Mouse (Mus musculus) liver (tissue): ENCODE results near the gene Ackr4.

Experiments used
- DNase-seq: peaks from one replicate; pipeline ENCODE4 v3.0.0-alpha.2; 2020; ENCODE audit warnings: mixed read lengths

Ackr4 gene

DNA sequence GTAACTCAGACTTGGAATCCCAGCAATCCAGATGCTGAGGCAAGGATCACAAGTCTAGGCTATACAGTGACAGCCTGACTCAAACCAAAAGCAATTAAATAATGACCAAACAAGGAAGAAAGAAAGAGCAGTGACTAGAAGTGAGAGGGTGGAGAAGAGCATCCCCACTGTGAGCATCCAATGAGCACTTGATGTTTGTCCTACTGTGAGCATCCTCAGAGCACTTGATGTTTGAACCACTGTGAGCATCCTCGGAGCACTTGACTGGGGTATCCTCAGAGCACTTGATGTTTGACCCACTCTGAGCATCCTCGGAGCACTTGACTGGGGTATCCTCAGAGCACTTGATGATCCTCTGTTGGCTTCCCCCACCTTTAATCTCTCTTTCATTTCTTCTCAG lies 21.7 kb downstream of the Ackr4 start:
- no peak for DNase-seq

GRCm38 (mm10) chr9:104102901-104103300 lies 23.8 kb downstream of the Ackr4 start:
- no peak for DNase-seq

DNA sequence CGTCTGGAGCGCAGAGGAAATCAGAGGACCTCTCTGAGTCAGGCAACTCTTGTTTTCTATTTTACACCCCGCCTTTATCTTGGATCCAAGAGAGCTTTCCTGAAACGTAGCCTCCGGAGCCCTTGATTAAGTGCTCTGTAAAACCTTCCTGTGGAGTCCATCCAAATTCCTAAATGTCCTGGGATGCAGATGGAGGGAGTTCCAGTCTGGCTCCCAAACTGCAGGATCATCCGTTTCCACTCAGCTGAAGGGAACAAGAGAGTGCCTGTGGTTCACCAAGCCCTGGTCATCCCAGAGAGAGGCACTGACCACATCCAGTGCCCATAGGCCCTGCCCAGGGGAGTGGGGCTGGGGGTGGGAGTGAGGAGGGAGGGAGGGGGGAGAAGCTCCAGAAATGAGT lies 24.4 kb downstream of the Ackr4 start:
- no peak for DNase-seq

- no peak for DNase-seq
Observed at GRCm38 (mm10) chr9:104101458-104101857, 25.3 kb downstream of the Ackr4 start.

GRCm38 (mm10) chr9:104100822-104101221 lies 25.9 kb downstream of the Ackr4 start:
- no peak for DNase-seq

DNA sequence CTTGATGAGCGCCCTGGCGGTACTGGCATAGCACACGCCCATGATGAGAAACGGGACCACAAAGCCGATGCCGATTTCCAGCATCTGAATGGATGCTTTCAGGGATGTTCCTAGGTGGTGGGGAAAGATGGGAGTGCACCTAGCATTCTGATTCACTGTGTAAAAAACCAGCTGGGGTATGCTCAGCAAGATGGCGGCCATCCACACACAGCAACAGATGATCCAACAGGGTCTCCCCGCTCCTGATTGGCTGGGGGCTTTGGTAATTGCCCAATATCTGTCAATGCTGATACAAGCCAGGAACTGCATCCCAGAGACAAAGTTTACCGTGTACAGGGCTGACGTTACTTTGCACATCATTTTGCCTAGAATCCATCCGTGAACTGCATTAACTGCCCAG lies 27.7 kb downstream of the Ackr4 start:
- no peak for DNase-seq

DNA sequence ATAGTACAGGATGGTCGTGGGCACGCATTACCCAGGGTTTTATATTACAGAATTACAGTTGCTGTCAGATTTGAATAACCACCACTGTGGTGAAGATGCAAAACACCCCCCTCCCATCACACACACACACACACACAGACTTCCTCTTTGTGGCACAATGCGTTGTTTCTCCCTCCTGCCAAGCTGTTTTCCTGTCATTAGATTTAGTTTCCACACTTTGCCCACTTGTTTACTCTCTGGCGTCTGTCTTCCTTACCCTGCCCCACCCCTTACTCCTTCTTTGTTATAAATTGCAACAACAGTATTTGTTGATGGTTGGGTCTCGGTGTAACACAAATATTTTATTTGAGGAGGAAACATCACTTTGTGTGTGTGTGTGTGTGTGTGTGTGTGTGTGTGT lies 28.5 kb downstream of the Ackr4 start:
- DNase-seq = no peak

GRCm38 (mm10) chr9:104092945-104093344 lies 33.8 kb downstream of the Ackr4 start:
- DNase-seq = no peak

DNA sequence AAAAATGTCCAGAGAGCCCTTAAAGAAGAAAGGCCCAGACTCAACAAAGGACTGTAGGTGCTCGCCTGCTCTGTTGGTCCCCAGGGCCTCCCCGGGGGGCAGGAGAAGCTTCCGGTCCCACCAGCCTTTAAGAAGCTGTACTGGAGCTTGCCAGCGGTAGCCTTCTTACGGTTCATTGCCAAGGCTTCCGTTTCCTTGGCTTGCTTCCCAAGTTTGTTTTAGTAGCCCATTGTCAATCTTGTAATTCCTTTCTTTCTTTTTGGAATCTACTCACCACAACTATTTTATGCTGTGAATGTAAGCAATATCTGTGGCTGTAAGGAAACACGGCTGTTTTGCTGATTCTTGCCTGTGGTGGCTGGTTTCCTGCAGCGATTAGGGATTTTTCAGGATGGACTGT lies 38.2 kb downstream of the Ackr4 start:
- no peak for DNase-seq

DNA sequence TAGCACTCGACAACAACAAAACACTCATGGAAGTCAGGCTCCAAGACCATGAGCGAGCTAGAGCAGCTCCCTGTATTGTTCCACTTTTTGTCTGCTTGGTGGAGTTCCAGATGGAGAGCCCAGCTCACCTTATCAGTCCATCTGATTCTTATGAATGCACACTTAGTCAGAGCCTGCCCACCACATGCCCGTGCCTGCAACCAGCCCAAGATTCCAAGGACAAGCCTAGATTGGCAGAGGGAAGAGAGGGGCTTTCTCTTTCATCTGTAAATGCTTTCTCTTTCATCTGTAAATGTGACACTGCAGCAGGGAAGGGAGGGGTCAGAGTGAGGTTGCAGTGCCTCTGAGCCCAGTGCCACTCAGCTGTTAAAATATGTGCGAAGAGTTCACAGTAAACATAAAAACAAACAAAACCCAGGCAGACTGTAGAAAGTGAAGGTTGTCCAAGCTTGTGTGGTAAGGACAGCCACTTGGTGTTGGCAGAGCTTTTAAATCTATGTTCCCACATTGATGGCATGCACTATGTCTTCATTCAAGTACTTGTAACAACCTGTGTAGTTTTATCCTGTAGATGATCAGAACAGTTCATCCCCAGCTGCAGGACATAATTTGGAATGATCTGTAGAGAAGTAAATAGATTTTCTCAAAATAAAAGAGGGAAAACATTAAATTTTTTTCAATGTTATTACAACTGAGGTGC lies 40.9 kb downstream of the Ackr4 start:
- no peak for DNase-seq

DNA sequence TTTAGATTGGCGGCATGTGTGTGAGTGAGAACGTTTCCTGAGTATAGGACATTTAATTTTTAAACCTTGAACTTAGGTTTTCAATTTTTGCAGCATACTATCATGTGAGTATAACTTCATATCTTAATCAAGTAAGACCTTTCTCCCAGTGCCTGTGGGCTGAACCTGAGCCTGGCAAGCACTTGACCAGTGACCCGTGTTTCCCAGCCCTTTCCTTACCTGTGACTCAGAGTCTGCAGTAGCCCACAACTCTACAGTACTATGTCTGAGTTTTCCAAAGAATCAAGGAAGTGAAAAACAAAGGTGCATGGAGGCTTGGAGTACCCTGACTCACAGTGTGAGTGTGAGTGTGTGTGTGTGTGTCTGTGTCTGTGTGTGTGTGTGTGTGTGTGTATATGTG lies 46.7 kb downstream of the Ackr4 start:
- no peak for DNase-seq

DNA sequence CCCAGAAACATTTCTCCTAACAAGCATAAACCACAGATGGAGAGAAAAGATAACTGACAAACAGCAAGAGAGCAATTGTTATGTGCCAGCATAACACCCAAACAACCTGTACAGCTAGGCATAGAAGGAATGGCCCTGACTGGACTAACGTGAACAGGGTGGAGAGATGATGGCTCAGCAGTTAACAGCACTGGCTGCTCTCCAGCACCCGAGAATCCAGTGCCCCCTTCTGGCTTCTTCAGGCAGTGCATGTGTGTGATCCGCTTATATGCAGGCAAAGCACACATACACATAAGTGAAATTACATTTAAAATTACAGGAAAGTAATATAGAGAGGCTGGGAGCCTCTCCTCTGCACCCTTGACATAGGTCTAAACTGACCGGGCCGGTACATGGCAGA lies 47.4 kb downstream of the Ackr4 start:
- peak; percentile 61 for DNase-seq

DNA sequence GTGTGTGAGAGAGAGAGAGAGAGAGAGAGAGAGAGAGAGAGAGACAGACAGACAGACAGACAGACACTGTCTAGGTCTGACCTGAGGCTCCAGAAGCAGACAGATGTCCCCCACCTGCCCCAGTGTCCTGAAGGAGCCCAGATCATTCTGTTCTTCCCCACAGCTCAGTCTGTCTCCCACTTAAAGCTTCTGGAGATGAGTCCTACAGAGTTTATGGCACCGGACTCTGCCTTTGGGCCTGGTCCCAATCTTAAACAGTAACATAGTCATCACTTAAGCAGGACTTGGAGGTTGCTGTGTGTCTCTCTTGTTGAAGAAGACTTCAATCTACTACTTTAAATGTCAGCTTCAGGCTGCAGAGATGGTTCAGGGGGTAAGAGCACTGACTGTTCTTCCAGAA lies 48.0 kb downstream of the Ackr4 start:
- DNase-seq = no peak

DNA sequence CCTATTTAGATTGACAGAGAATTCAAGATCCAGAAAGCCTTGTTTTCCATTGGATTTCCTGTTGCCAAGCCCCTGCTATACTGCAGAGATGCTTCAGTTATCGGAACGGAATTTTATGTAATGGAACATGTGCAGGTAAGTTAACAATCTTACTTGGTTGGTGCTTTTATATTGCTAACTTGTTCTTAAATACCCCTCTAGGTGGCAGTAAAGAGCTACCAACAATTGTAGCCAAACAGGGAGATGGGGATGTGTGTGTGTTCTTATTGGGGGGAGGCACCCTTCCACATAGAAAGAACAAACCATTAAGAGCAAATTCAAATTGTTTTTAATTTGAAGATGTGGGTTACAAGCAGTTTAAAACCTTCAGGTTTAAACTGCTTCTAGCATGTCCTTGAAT lies 50.9 kb downstream of the Ackr4 start:
- DNase-seq = no peak

DNA sequence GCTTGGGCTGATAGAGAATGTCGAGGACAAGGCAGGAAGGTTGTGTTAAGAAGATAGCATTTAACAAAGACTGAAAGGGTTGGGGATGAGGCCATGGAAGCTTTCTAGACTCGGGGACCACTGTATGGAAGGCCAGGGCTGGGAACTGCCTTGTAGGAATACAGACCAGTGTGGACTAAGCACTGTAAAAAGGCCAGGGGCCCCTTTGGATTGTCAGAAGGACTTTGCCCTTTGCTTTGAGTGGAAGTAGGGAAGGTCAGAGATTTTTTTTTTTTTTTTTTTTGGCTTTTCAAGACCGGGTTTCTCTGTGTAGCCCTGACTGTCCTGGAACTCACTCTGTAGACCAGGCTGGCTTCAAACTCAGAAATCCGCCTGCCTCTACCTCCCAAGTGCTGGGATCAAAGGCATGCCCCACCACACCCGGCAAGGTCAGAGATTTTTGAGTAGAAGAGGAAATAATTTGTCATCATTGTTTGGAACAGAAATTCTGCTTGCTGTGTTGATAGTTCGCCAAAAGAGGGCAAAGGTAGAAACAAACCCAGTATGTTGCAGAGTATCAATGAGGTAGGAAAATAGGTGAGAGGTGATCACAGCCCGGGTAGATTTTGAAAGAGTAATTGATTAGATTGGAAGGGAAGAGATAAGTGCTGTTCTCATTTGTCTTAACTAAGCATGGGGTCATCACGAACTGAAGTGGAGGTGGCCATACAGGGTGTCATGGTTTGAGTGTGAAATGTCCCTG lies 55.7 kb downstream of the Ackr4 start:
- peak; percentile 11 for DNase-seq

- DNase-seq = no peak
Observed at GRCm38 (mm10) chr9:104070241-104070640, 56.5 kb downstream of the Ackr4 start.

DNA sequence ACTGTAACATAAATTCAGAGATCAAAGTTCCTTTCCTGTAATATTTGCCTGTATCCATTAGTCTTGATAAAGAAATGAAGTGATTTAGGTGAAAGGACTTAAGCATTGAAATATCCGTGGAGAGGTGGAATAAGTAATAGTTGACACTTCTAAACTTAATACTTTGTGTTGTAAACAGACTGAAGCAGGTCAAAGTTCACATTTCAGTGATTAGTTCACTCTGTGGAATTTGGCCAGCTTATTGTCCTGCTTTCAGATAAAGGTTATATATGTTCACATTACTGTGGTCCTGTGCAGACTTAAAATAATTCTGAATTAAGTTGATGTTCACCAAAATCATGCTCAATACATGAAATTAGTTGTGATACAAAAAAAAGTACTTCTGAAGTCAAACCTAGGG lies 62.2 kb downstream of the Ackr4 start:
- DNase-seq = no peak

DNA sequence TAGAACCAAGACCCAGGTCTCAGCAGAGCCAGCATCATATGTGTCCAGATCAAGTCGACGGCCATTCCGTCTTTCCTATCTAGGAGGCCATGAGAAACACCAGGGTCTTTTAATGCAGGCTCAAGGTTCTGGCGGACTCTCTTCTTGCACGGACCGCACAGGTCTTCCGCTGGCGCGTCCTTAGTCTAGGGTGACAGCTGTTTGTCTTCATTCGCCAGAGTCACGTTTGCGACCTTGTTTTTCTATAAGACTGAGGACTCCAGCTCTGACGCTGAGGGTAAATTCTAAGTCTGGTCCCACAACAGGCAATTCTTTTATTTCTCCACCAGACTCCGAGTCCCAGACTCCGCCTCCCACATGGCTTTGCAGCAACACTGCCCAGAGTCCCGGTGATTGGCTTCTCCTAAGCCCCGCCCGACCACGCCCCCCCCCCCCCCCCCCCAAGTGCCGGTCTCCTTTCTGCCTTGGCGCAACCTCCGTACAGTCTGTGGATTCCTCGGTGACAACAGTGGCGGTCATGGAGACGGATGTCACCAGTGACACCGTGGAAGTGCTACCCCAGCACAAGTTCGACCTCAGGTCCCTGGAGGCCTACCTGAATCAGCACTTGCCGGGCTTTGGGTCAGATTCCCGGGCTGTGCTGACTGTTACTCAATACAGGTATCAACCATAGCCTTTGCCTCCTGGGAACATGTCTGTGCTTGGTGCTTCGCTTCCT lies 63.3 kb downstream of the Ackr4 start, which contains the start of gene Acad11:
Gene Acad11 (plus strand): TSS at position 134 of the 718 bp plus-strand sequence.
- DNase-seq = peak; percentile 86

GRCm38 (mm10) chr9:104062430-104063243 lies 64.1 kb downstream of the Ackr4 start, which contains the start of gene Uba5:
Uba5 (minus strand) TSS chr9:104063134.
- peak; percentile 80 for DNase-seq

DNA sequence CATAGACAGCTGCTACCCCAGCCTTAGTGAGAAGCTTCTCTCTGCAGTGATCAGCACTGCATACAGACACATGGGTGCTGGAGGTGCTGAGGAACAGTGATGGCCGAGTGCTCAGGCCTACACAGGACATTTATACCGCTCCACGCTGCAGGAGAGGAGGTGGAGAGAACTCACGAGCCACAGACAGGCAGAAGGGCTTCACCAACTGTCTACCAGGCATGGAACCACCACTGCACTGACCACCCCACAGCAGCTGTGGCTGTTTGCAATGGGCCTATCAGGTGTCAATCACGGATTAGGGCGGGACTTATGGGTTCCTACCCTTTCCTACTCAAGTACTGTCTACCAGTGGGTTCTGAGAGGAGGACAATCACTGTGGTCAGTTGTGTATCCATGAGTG lies 75.7 kb downstream of the Ackr4 start:
- DNase-seq = no peak

GRCm38 (mm10) chr9:104043676-104044075 lies 83.1 kb downstream of the Ackr4 start:
- DNase-seq = no peak

- no peak for DNase-seq
Observed at GRCm38 (mm10) chr9:104040362-104040761, 86.4 kb downstream of the Ackr4 start, which contains the start of gene Gm28305. Gm28305 (plus strand) TSS chr9:104040662.

GRCm38 (mm10) chr9:104039742-104040141 lies 87.0 kb downstream of the Ackr4 start:
- DNase-seq = no peak
